Mouse (Mus musculus) forebrain, embryonic 11.5 days (tissue): ENCODE measurements at regions not wholly inside any gene's neighbourhood (a gene's known extent, or its start where the extent isn't known, plus 50 kb on each side); places are given as distances from the start of the nearest gene placed in this dataset.

Experiments
- ATAC-seq: fragments of 200-750 bp; cut with Nextera tagmentation; replicated peaks from 2 replicates; pipeline ENCODE4 v1.8.0; 2017; ENCODE audit warnings: moderate TSS enrichment; ENCODE audit not compliant: low FRiP score
- DNase-seq: peaks from one replicate; pipeline ENCODE4 v3.0.0-alpha.2; 2017; ENCODE audit warnings: low spot score
- H3K27ac ChIP-seq: fragments of 300-500 bp; sonication (generic); 2 replicates; pipeline ENCODE4 v1.5.1; 2014; ENCODE audit warnings: low read depth, low read length
- H3K27me3 ChIP-seq: fragments of 300-500 bp; sonication (generic); 2 replicates; pipeline ENCODE4 v1.6.1; 2014; ENCODE audit warnings: mild to moderate bottlenecking, low read length, mixed read lengths; ENCODE audit not compliant: control insufficient read depth, insufficient read depth
- H3K36me3 ChIP-seq: fragments of 300-500 bp; sonication (generic); 2 replicates; pipeline ENCODE4 v1.6.1; 2014; ENCODE audit warnings: mild to moderate bottlenecking, low read length, moderate library complexity, mixed read lengths; ENCODE audit not compliant: control insufficient read depth, insufficient read depth
- H3K4me1 ChIP-seq: fragments of 300-500 bp; sonication (generic); replicated peaks from 2 replicates; pipeline ENCODE4 v1.6.1; 2014; ENCODE audit warnings: low read length, mixed read lengths; ENCODE audit not compliant: control insufficient read depth, insufficient read depth
- H3K4me2 ChIP-seq: fragments of 300-500 bp; sonication (generic); 2 replicates; pipeline ENCODE4 v1.6.1; 2014; ENCODE audit warnings: low read depth, mild to moderate bottlenecking, low read length, moderate library complexity, mixed read lengths; ENCODE audit not compliant: severe bottlenecking
- H3K4me3 ChIP-seq: fragments of 300-500 bp; sonication (generic); 2 replicates; pipeline ENCODE4 v1.5.1; 2014; ENCODE audit warnings: low read depth, low read length
- H3K9ac ChIP-seq: fragments of 300-500 bp; sonication (generic); 2 replicates; pipeline ENCODE4 v1.6.1; 2014; ENCODE audit warnings: low read length
- H3K9me3 ChIP-seq: fragments of 300-500 bp; sonication (generic); 2 replicates; pipeline ENCODE4 v1.6.1; 2016; ENCODE audit warnings: low read length, mixed read lengths; ENCODE audit not compliant: control insufficient read depth
- WGBS: fragments of 180-500 bp; shearing (Covaris S2); extraction: QIAGEN DNeasy Blood & Tissue Kit; methylation state at CpG from one replicate; pipeline ENCODE4 v1.1.7; 2014; 5-methylcytosine and 5-hydroxymethylcytosine counted together

GRCm38 (mm10) chr13:101535331-101535866 lies 232.6 kb downstream of the Pik3r1 start:
- ATAC-seq (no peak), DNase-seq (no peak)
- Histone ChIP-seq H3K9me3 (no peaks in the 10 kb centered on the region), H3K27me3 (no peaks in the 10 kb centered on the region), H3K27ac (no peak overlapping the region), H3K4me1 (no peaks in the 10 kb centered on the region; the same call in 1 of the 2 replicates), H3K9ac (no peak overlapping the region), H3K4me2 (no peak overlapping the region), H3K4me3 (no peak overlapping the region), H3K36me3 (no peaks in the 10 kb centered on the region)
- 91% methylated on average over 3 of the region's 3 CpGs for WGBS

GRCm38 (mm10) chr13:101534490-101534889 lies 233.5 kb downstream of the Pik3r1 start:
- no peak for DNase-seq
- H3K36me3 ChIP-seq = no peaks in the 10 kb centered on the region
- H3K27ac ChIP-seq = no peak overlapping the region
- no peak overlapping the region for H3K9ac ChIP-seq
- H3K4me1 ChIP-seq = no peaks in the 10 kb centered on the region; the same call in 1 of the 2 replicates
- H3K4me2 ChIP-seq = no peak overlapping the region
- no peak for ATAC-seq
- no peaks in the 10 kb centered on the region for H3K9me3 ChIP-seq
- 48% methylated on average over 6 of the region's 6 CpGs for WGBS
- no peak overlapping the region for H3K4me3 ChIP-seq
- H3K27me3 ChIP-seq = no peaks in the 10 kb centered on the region

- Histone ChIP-seq H3K9me3 (no peaks in the 10 kb centered on the region), H3K4me2 (no peak overlapping the region), H3K36me3 (no peaks in the 10 kb centered on the region), H3K9ac (no peak overlapping the region), H3K4me3 (no peak overlapping the region), H3K4me1 (no peaks in the 10 kb centered on the region; the same call in 1 of the 2 replicates), H3K27me3 (no peaks in the 10 kb centered on the region), H3K27ac (no peak overlapping the region)
- DNase-seq = no peak
- WGBS = 83% methylated on average over 4 of the region's 4 CpGs
- ATAC-seq = no peak
These were observed 235.1 kb downstream of the Pik3r1 start for GRCm38 (mm10) chr13:101532913-101533312.

- 86% methylated on average over 5 of the region's 5 CpGs for WGBS
- H3K4me3 ChIP-seq = no peak overlapping the region
- H3K9me3 ChIP-seq = no peaks in the 10 kb centered on the region
- DNase-seq (no peak), ATAC-seq (no peak)
- no peak overlapping the region for H3K27ac ChIP-seq
- H3K36me3 ChIP-seq = no peaks in the 10 kb centered on the region
- no peak overlapping the region for H3K4me2 ChIP-seq
- H3K4me1 ChIP-seq = no peaks in the 10 kb centered on the region
- no peaks in the 10 kb centered on the region for H3K27me3 ChIP-seq
- no peak overlapping the region for H3K9ac ChIP-seq
These were observed 240.3 kb downstream of the Pik3r1 start for GRCm38 (mm10) chr13:101527691-101528090.

- Histone ChIP-seq H3K36me3 (no peaks in the 10 kb centered on the region), H3K4me2 (no peak overlapping the region), H3K4me3 (no peak overlapping the region), H3K27ac (no peak overlapping the region), H3K9me3 (no peaks in the 10 kb centered on the region), H3K27me3 (no peaks in the 10 kb centered on the region), H3K9ac (no peak overlapping the region), H3K4me1 (no peaks in the 10 kb centered on the region)
- WGBS = 93% methylated on average over 3 of the region's 3 CpGs
- ATAC-seq (no peak), DNase-seq (no peak)
These were observed 243.2 kb downstream of the Pik3r1 start for GRCm38 (mm10) chr13:101524781-101525180.

- 82% methylated on average over 3 of the region's 3 CpGs for WGBS
- DNase-seq = no peak
- Histone ChIP-seq H3K9me3 (no peaks in the 10 kb centered on the region), H3K27ac (no peak overlapping the region), H3K27me3 (no peaks in the 10 kb centered on the region), H3K4me3 (no peak overlapping the region), H3K9ac (no peak overlapping the region), H3K36me3 (no peaks in the 10 kb centered on the region), H3K4me1 (no peaks in the 10 kb centered on the region), H3K4me2 (no peak overlapping the region)
- no peak for ATAC-seq
These were observed 243.8 kb downstream of the Pik3r1 start for GRCm38 (mm10) chr13:101524223-101524622.

GRCm38 (mm10) chr13:101523492-101523891 lies 244.5 kb downstream of the Pik3r1 start:
- no peak overlapping the region for H3K4me3 ChIP-seq
- H3K9me3 ChIP-seq = no peaks in the 10 kb centered on the region
- H3K4me2 ChIP-seq = no peak overlapping the region
- no peaks in the 10 kb centered on the region for H3K4me1 ChIP-seq
- 89% methylated on average over 3 of the region's 3 CpGs for WGBS
- no peaks in the 10 kb centered on the region for H3K36me3 ChIP-seq
- H3K9ac ChIP-seq = no peak overlapping the region
- no peaks in the 10 kb centered on the region for H3K27me3 ChIP-seq
- no peak overlapping the region for H3K27ac ChIP-seq
- ATAC-seq = no peak
- no peak for DNase-seq

- Histone ChIP-seq H3K27ac (no peak overlapping the region), H3K36me3 (no peaks in the 10 kb centered on the region), H3K4me1 (no peaks in the 10 kb centered on the region), H3K9me3 (no peaks in the 10 kb centered on the region), H3K4me3 (no peak overlapping the region), H3K4me2 (no peak overlapping the region), H3K9ac (no peak overlapping the region), H3K27me3 (no peaks in the 10 kb centered on the region)
- 95% methylated on average over 2 of the region's 2 CpGs for WGBS
- ATAC-seq = no peak
- DNase-seq = no peak
These were observed 245.4 kb downstream of the Pik3r1 start for GRCm38 (mm10) chr13:101522597-101522996.

GRCm38 (mm10) chr13:101513354-101513753 lies 254.7 kb downstream of the Pik3r1 start:
- Histone ChIP-seq H3K4me3 (no peak overlapping the region), H3K4me1 (no peaks in the 10 kb centered on the region), H3K9ac (no peak overlapping the region), H3K9me3 (no peaks in the 10 kb centered on the region), H3K4me2 (no peak overlapping the region), H3K27ac (no peak overlapping the region), H3K36me3 (no peaks in the 10 kb centered on the region), H3K27me3 (no peaks in the 10 kb centered on the region)
- no peak for DNase-seq
- no peak for ATAC-seq
- 83% methylated on average over 3 of the region's 3 CpGs for WGBS
